Mouse (Mus musculus): ENCODE measurements at regions not wholly inside any gene's neighbourhood (a gene's known extent, or its start where the extent isn't known, plus 50 kb on each side); places are given as distances from the start of the nearest gene placed in this dataset.

- TF ChIP-seq CTCF (IDR thresholded peaks at IDR 0.05; ENCODE audit: control insufficient read depth, insufficient read depth, low read length) (no peak), POLR2A (IDR thresholded peaks at IDR 0.05; ENCODE audit: borderline replicate concordance, control insufficient read depth, low read depth, low read length) (no peak)
These were observed 113.7 kb upstream of the Lsm14a start for GRCm38 (mm10) chr7:34506816-34507215.

Measured in bone marrow, adult 2 months (tissue).